Mouse (Mus musculus): ENCODE measurements around the gene Pptc7. TPM values are rescaled to one million over a fixed set of nuclear protein-coding genes. Genes with fewer than 3 reads are reported as not detected.

Gene Pptc7
- total RNA-seq, 1 experiment, result 21.1 TPM

DNA sequence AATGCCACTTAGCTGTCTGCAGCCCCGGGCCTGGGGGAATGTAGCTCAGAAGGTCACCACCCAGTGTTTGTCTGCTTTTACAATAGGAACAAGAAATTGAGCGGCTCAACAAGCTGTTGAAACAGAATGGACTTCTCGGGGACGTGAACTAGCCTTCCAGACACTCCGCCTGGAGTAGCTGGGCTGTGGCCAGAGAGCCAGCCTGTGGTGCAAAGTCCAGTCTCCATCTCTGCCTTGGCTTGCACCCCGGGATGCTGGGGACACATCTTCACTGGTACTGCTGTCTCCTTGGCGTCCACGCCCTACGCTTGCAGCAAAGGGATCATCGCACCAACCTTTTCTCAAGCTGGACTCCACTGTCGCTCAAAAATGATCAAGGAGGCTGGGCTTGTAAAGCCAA lies 43.6 kb upstream of the Pptc7 start:
- DNase-seq (ENCODE audit: low read depth, low spot score), result no peak
- Histone ChIP-seq H3K4me3 (ENCODE audit: insufficient read depth in 1 of 2, low read depth in 1 of 2, low read length in 2 of 2, poor library complexity in 1 of 2, severe bottlenecking in 1 of 2) (no peak overlapping the region), H3K36me3 (ENCODE audit: control insufficient read depth, insufficient read depth, low read length, poor library complexity, severe bottlenecking) (peaks cover 30% of the 10 kb centered on the region), H3K9me3 (ENCODE audit: control insufficient read depth, insufficient read depth, low read depth, low read length) (no peaks in the 10 kb centered on the region), H3K27ac (ENCODE audit: insufficient read depth, low read depth, low read length, poor library complexity, severe bottlenecking) (no peak overlapping the region; the same call in 1 of the 2 replicates), H3K9ac (ENCODE audit: insufficient read depth, low read depth, low read length, poor library complexity, severe bottlenecking) (no peak overlapping the region), H3K4me1 (ENCODE audit: control insufficient read depth in 2 of 2, insufficient read depth in 2 of 2, low read length in 2 of 2, poor library complexity in 1 of 2) (no peaks in the 10 kb centered on the region; a peak in 1 of 4 replicates)
- in situ Hi-C loops (cut with MboI; ENCODE audit: low sequenced_read_pairs in 2 of 2, unreplicated experiment in 2 of 2), result no loop called here
- no peak for TF ChIP-seq ZNF384 (IDR thresholded peaks at IDR 0.05; ENCODE audit: low read depth, low read length)
- no peak for TF ChIP-seq ZC3H11A (IDR thresholded peaks at IDR 0.05; ENCODE audit: borderline replicate concordance, low read depth, low read length)
- TF ChIP-seq MAFK (IDR thresholded peaks at IDR 0.05; ENCODE audit: insufficient read depth, low read depth, low read length), result no peak
- no peak for TF ChIP-seq HCFC1 (IDR thresholded peaks at IDR 0.05; ENCODE audit: borderline replicate concordance, insufficient read depth, low read length)
- no peak for TF ChIP-seq CHD2 (IDR thresholded peaks at IDR 0.05; ENCODE audit: low read depth, low read length)

DNA sequence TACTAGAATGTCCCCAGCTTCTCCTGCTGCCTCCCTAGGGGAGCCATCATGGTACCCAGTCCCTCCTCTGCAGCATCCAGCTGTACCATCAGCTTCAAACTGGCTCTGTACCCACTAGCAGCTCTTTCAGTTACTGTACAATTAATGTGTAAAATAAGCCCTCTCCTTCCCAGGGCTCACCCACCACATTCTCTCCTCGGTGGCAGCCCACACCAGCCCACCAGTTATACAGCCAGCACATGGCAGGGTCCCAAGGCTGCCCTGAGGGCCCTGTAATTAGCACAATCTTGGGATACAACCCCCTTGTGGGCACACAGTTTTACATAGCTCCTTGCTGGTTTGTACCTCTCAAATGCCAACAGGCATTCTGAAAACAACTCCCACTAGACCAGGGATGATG lies 43.2 kb upstream of the Pptc7 start:
- Histone ChIP-seq H3K27ac (ENCODE audit: insufficient read depth, low read depth, low read length, poor library complexity, severe bottlenecking) (no peak overlapping the region), H3K9me3 (ENCODE audit: control insufficient read depth, insufficient read depth, low read depth, low read length) (no peaks in the 10 kb centered on the region), H3K4me3 (ENCODE audit: insufficient read depth in 1 of 2, low read depth in 1 of 2, low read length in 2 of 2, poor library complexity in 1 of 2, severe bottlenecking in 1 of 2) (no peak overlapping the region), H3K9ac (ENCODE audit: insufficient read depth, low read depth, low read length, poor library complexity, severe bottlenecking) (no peak overlapping the region), H3K4me1 (ENCODE audit: control insufficient read depth in 2 of 2, insufficient read depth in 2 of 2, low read length in 2 of 2, poor library complexity in 1 of 2) (no peaks in the 10 kb centered on the region; a peak in 1 of 4 replicates), H3K36me3 (ENCODE audit: control insufficient read depth, insufficient read depth, low read length, poor library complexity, severe bottlenecking) (peaks cover 30% of the 10 kb centered on the region)
- in situ Hi-C loops (cut with MboI; ENCODE audit: low sequenced_read_pairs in 2 of 2, unreplicated experiment in 2 of 2), result no loop called here
- DNase-seq (ENCODE audit: low read depth, low spot score), result no peak
- TF ChIP-seq CHD2 (IDR thresholded peaks at IDR 0.05; ENCODE audit: low read depth, low read length) (no peak), HCFC1 (IDR thresholded peaks at IDR 0.05; ENCODE audit: borderline replicate concordance, insufficient read depth, low read length) (no peak), MAFK (IDR thresholded peaks at IDR 0.05; ENCODE audit: insufficient read depth, low read depth, low read length) (no peak), ZC3H11A (IDR thresholded peaks at IDR 0.05; ENCODE audit: borderline replicate concordance, low read depth, low read length) (no peak), ZNF384 (IDR thresholded peaks at IDR 0.05; ENCODE audit: low read depth, low read length) (no peak)

DNA sequence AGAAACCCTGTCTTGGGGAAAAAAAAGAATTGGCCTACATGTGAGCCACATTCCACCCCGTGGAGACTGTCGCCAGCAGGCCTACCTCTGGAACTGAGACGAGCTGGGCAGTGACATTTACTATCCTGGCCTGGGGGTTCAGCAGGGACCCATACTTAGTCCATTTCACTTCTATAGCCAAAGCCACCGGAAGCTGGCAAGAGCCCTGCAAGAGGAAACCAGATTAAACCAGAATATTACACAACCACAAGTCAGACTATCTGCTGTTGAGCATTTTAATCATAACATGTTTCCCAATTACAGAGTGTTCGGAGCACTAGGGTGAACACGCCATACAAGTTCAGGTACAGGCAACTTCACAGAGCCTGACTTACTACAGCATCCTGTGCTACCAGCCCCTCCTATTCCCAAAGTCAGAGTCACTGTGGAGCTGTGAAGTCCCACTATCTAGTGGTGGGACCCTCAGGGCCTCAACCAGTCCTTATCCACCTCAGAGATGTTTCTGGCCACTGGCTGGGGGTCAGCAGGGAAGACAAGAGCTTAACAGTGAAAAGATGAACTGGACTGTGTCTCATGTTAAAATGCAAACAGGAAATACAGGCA lies 41.5 kb upstream of the Pptc7 start:
- no peak for DNase-seq (ENCODE audit: low read depth, low spot score)
- in situ Hi-C loops (cut with MboI; ENCODE audit: low sequenced_read_pairs in 2 of 2, unreplicated experiment in 2 of 2), result no loop called here
- H3K36me3 ChIP-seq (ENCODE audit: control insufficient read depth, insufficient read depth, low read length, poor library complexity, severe bottlenecking), result peaks cover 27% of the 10 kb centered on the region
- H3K9ac ChIP-seq (ENCODE audit: insufficient read depth, low read depth, low read length, poor library complexity, severe bottlenecking), result no peak overlapping the region
- H3K4me1 ChIP-seq (ENCODE audit: control insufficient read depth in 2 of 2, insufficient read depth in 2 of 2, low read length in 2 of 2, poor library complexity in 1 of 2), result no peaks in the 10 kb centered on the region; a peak in 1 of 4 replicates
- H3K4me3 ChIP-seq (ENCODE audit: insufficient read depth in 1 of 2, low read depth in 1 of 2, low read length in 2 of 2, poor library complexity in 1 of 2, severe bottlenecking in 1 of 2), result no peak overlapping the region
- H3K27ac ChIP-seq (ENCODE audit: insufficient read depth, low read depth, low read length, poor library complexity, severe bottlenecking), result no peak overlapping the region
- no peaks in the 10 kb centered on the region for H3K9me3 ChIP-seq (ENCODE audit: control insufficient read depth, insufficient read depth, low read depth, low read length)
- TF ChIP-seq ZC3H11A (IDR thresholded peaks at IDR 0.05; ENCODE audit: borderline replicate concordance, low read depth, low read length), result no peak
- no peak for TF ChIP-seq ZNF384 (IDR thresholded peaks at IDR 0.05; ENCODE audit: low read depth, low read length)
- TF ChIP-seq HCFC1 (IDR thresholded peaks at IDR 0.05; ENCODE audit: borderline replicate concordance, insufficient read depth, low read length), result no peak
- no peak for TF ChIP-seq MAFK (IDR thresholded peaks at IDR 0.05; ENCODE audit: insufficient read depth, low read depth, low read length)
- TF ChIP-seq CHD2 (IDR thresholded peaks at IDR 0.05; ENCODE audit: low read depth, low read length), result no peak

DNA sequence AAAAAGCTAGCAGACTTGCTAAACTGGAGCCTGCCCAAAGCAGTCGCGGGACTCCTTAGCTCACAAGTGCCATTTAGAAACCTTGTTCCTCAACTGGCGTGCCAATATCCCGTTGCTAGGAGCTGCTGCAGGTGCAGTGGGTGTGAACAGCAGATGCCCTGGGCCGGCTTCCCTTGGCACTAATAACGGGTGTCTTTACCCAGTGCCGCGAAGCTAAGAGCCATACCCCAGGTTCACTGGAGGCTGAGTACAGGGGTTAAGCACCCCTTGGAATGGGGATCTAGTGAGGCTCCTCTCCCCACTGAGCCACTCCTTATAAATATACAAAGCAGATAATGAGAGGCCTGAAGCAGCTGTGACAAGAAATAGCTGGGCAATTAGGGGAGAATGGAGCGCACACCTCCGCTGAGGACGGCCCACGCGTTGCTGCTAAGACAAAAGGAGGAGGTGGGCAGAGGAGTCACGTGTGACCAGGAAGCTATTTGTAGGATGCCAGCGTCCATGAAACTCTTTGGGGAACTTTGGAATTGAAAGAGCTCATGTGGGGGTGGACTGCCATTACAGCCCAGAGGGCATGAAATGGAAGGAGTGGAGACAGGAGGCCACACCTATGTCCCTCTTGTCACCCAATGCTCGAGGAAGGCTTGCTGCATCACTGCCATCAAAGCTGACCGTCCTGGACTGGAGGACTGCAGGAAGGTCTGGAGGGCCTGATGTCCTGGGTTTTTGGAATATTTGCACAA lies 40.2 kb upstream of the Pptc7 start:
- Histone ChIP-seq H3K36me3 (ENCODE audit: control insufficient read depth, insufficient read depth, low read length, poor library complexity, severe bottlenecking) (peaks cover 29% of the 10 kb centered on the region), H3K9ac (ENCODE audit: insufficient read depth, low read depth, low read length, poor library complexity, severe bottlenecking) (no peak overlapping the region), H3K9me3 (ENCODE audit: control insufficient read depth, insufficient read depth, low read depth, low read length) (no peaks in the 10 kb centered on the region), H3K4me1 (ENCODE audit: control insufficient read depth in 2 of 2, insufficient read depth in 2 of 2, low read length in 2 of 2, poor library complexity in 1 of 2) (no peaks in the 10 kb centered on the region; a peak in 1 of 4 replicates), H3K4me3 (ENCODE audit: insufficient read depth in 1 of 2, low read depth in 1 of 2, low read length in 2 of 2, poor library complexity in 1 of 2, severe bottlenecking in 1 of 2) (no peak overlapping the region), H3K27ac (ENCODE audit: insufficient read depth, low read depth, low read length, poor library complexity, severe bottlenecking) (no peak overlapping the region)
- TF ChIP-seq HCFC1 (IDR thresholded peaks at IDR 0.05; ENCODE audit: borderline replicate concordance, insufficient read depth, low read length), result no peak
- no peak for TF ChIP-seq ZNF384 (IDR thresholded peaks at IDR 0.05; ENCODE audit: low read depth, low read length)
- TF ChIP-seq ZC3H11A (IDR thresholded peaks at IDR 0.05; ENCODE audit: borderline replicate concordance, low read depth, low read length), result no peak
- no peak for TF ChIP-seq MAFK (IDR thresholded peaks at IDR 0.05; ENCODE audit: insufficient read depth, low read depth, low read length)
- TF ChIP-seq CHD2 (IDR thresholded peaks at IDR 0.05; ENCODE audit: low read depth, low read length), result no peak
- DNase-seq (ENCODE audit: low read depth, low spot score), result no peak
- in situ Hi-C loops (cut with MboI; ENCODE audit: low sequenced_read_pairs in 2 of 2, unreplicated experiment in 2 of 2), result no loop called here
